Mouse (Mus musculus) cerebellum, postnatal 4 days (tissue): ENCODE measurements around the gene Gm3476.
A peak's percentile ranks its signal among the peaks of the same experiment; 100 is the strongest.
"Not testable (repeated sequence)": the region's sequence is repeated elsewhere in the genome, so short reads cannot be mapped to it uniquely, and the experiment has no call there.

Source experiments
- DNase-seq, 2 experiments: peaks; one replicate each; pipeline ENCODE4 v3.0.0; 2022; ENCODE audit warnings: low spot score in 2 of 2, mixed read lengths in 1 of 2

The Gm3476 gene

GRCm38 (mm10) chr14:6125707-6126106, at the start of gene Gm3476:
Gene Gm3476 (minus strand): TSS chr14:6125807.
- not testable (repeated sequence) for DNase-seq

- not testable (repeated sequence) for DNase-seq
These were observed 37.9 kb upstream of the Gm3476 start for GRCm38 (mm10) chr14:6163538-6163937.

- DNase-seq = not testable (repeated sequence)
These were observed 35.5 kb upstream of the Gm3476 start for GRCm38 (mm10) chr14:6161085-6161484.

GRCm38 (mm10) chr14:6108272-6108925, 17.2 kb downstream of the Gm3476 start, which contains the start of gene Gm3468:
Gene Gm3468 (minus strand): TSS chr14:6108665.
- peak; percentile 42 to 72 for DNase-seq

DNA sequence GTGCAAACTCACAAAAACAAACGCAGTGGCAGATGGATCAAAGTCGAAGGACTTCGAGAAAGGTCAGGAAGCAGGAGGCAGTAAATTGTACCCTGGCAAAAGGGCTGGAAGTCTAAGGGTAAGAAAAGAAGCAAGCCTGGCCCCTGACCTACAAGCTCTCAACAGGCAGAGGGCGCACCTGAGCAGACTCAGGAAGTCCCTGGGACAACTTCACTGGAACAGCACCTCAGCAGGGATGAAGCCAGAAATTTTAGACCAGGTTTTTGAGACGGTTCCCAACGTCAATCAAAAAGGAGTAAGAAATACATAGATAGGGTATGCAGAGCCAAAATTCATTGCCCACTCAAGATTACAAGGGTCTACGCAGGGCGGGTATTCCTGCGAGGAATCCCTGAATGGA, 18.1 kb downstream of the Gm3476 start:
- DNase-seq = not testable (repeated sequence)

DNA sequence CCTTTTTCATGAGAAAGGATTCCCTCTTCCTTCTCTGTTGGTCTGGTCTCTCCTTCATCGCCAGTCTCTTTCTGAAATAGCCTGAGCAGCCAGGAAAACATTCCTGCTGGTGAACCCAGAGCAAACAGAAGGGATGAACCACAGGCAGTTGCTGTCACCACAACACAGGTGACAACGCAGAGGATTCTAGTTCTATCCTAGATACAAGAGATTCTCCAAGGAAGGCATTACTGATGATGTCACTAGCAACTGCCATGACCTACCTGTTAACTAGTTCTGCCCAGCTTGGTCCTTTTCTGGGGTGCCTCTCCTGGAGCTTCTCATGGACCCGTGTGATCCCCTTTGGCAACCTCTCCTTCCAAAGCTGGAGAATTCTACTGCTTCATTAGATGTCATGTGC, 31.8 kb downstream of the Gm3476 start, which contains the start of gene Gm8206:
Gene Gm8206 (minus strand): TSS at position 101 of the 400 bp plus-strand sequence.
- DNase-seq = not testable (repeated sequence)

DNA sequence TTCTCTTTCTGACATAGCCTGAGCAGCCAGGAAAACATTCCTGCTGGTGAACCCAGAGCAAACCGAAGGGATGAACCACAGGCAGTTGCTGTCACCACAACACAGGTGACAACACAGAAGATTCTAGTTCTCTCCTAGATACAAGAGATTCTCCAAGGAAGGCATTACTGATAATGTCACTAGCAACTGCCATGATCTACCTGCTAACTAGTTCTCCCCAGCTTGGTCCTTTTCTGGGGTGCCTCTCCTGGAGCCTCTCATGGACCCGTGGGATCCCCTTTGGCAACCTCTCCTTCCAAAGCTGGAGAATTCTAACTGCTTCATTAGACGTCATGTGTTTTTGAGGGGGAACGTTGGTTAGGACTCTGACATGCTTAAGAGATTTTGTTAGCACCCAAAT, 67.4 kb downstream of the Gm3476 start, which contains the start of gene Gm6337:
Gene Gm6337 (minus strand): TSS at position 101 of the 400 bp plus-strand sequence.
- not testable (repeated sequence) for DNase-seq
